Mouse (Mus musculus) embryonic facial prominence, embryonic 14.5 days (tissue): ENCODE measurements around the gene Kctd6. TPM values are rescaled to one million over a fixed set of nuclear protein-coding genes. Genes with fewer than 3 reads are reported as not detected.

Experiments used
- ATAC-seq: fragments of 200-750 bp; cut with Nextera tagmentation; 2 replicates; pipeline ENCODE4 v1.8.0; 2017; ENCODE audit warnings: low read depth, moderate number of reproducible peaks, moderate TSS enrichment
- DNase-seq: peaks from one replicate; pipeline ENCODE4 v3.0.0-alpha.2; 2015; ENCODE audit warnings: low spot score
- H3K27ac ChIP-seq: fragments of 300-500 bp; sonication (generic); replicated peaks from 2 replicates; pipeline ENCODE4 v1.5.1; 2014; ENCODE audit warnings: low read depth, mild to moderate bottlenecking, low read length, moderate library complexity
- H3K27me3 ChIP-seq: fragments of 300-500 bp; sonication (generic); replicated peaks from 2 replicates; pipeline ENCODE4 v1.6.1; 2014; ENCODE audit warnings: low read length; ENCODE audit not compliant: control insufficient read depth, insufficient read depth
- H3K36me3 ChIP-seq: fragments of 300-500 bp; sonication (generic); 2 replicates; pipeline ENCODE4 v1.6.1; 2014; ENCODE audit warnings: low read length, mixed read lengths; ENCODE audit not compliant: control insufficient read depth, insufficient read depth
- H3K4me1 ChIP-seq: fragments of 300-500 bp; sonication (generic); 2 replicates; pipeline ENCODE4 v1.6.1; 2014; ENCODE audit warnings: antibody characterized with exemption, low read length; ENCODE audit not compliant: control insufficient read depth, insufficient read depth
- H3K4me2 ChIP-seq: fragments of 300-500 bp; sonication (generic); 2 replicates; pipeline ENCODE4 v1.6.1; 2014; ENCODE audit warnings: low read depth, mild to moderate bottlenecking, low read length, moderate library complexity, mixed read lengths
- H3K4me3 ChIP-seq: fragments of 300-500 bp; sonication (generic); 2 replicates; pipeline ENCODE4 v1.5.1; 2014; ENCODE audit warnings: low read depth, mild to moderate bottlenecking, low read length
- H3K9ac ChIP-seq: fragments of 300-500 bp; sonication (generic); 2 replicates; pipeline ENCODE4 v1.6.1; 2014; ENCODE audit warnings: low read depth, mild to moderate bottlenecking, low read length, moderate library complexity, mixed read lengths
- H3K9me3 ChIP-seq: fragments of 300-500 bp; sonication (generic); 2 replicates; pipeline ENCODE4 v1.6.1; 2016; ENCODE audit warnings: low read length; ENCODE audit not compliant: control insufficient read depth
- WGBS: fragments of 180-500 bp; shearing (Covaris S2); extraction: QIAGEN DNeasy Blood & Tissue Kit; methylation state at CpG from one replicate; pipeline ENCODE4 v1.1.7; 2014; 5-methylcytosine and 5-hydroxymethylcytosine counted together
- polyA plus RNA-seq: library from polyadenylated mRNA; unstranded; fragments of >200 nt; fragmentation: Nextera tagmentation; extraction: Ambion mirVana; gene quantifications from 2 replicates; pipeline ENCODE4 v1.2.1, GENCODE M21; 2014

Kctd6 gene
- polyA plus RNA-seq, 1 experiment from 2014 or later: 12.8 TPM

DNA sequence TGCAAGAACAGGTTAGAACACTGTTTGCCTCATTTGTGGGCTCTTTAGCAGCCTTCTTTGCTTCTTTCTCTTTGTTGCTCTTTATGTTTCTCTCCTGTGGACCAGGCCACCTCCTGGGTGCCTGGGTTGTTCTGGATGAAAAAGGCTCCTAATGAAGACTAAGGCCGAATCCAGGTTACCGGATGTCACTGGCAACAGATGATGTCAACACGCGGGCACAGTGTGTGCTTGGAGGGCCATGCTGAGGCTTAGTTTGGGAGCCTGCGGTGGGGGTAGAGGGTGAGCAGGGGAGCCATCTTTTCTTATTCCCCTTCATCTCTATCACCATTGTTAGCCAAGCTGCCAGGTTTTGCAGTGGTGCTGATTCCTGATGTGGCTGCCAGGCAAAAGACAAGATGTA lies 6.4 kb upstream of the Kctd6 start:
- no peak for ATAC-seq
- Histone ChIP-seq H3K9ac (no peak overlapping the region), H3K4me1 (no peaks in the 10 kb centered on the region; the same call in 1 of the 2 replicates), H3K27ac (no peak overlapping the region), H3K36me3 (no peaks in the 10 kb centered on the region), H3K4me3 (no peak overlapping the region), H3K27me3 (no peaks in the 10 kb centered on the region), H3K4me2 (no peak overlapping the region), H3K9me3 (no peaks in the 10 kb centered on the region)
- DNase-seq: no peak
- 70% methylated on average over 5 of the region's 5 CpGs for WGBS

- no peak for ATAC-seq
- WGBS: 55% methylated on average over 3 of the region's 3 CpGs
- no peak overlapping the region for H3K4me3 ChIP-seq
- no peaks in the 10 kb centered on the region; the same call in 1 of the 2 replicates for H3K4me1 ChIP-seq
- no peak overlapping the region for H3K4me2 ChIP-seq
- no peak for DNase-seq
- no peak overlapping the region for H3K27ac ChIP-seq
- no peaks in the 10 kb centered on the region for H3K27me3 ChIP-seq
- H3K9ac ChIP-seq: no peak overlapping the region
- H3K36me3 ChIP-seq: no peaks in the 10 kb centered on the region
- H3K9me3 ChIP-seq: no peaks in the 10 kb centered on the region
Measured at GRCm38 (mm10) chr14:8208876-8209275, 5.1 kb upstream of the Kctd6 start.

GRCm38 (mm10) chr14:8209896-8210295 lies 4.0 kb upstream of the Kctd6 start:
- Histone ChIP-seq H3K36me3 (no peaks in the 10 kb centered on the region), H3K4me3 (no peak overlapping the region), H3K4me2 (no peak overlapping the region), H3K27ac (no peak overlapping the region), H3K4me1 (peaks cover 3% of the 10 kb centered on the region), H3K9me3 (no peaks in the 10 kb centered on the region), H3K9ac (no peak overlapping the region), H3K27me3 (no peaks in the 10 kb centered on the region)
- WGBS: 95% methylated on average over 2 of the region's 2 CpGs
- no peak for DNase-seq
- ATAC-seq: no peak

- ATAC-seq (no peak), DNase-seq (no peak)
- Histone ChIP-seq H3K4me2 (no peak overlapping the region), H3K9ac (no peak overlapping the region), H3K4me1 (peaks cover 14% of the 10 kb centered on the region), H3K9me3 (no peaks in the 10 kb centered on the region), H3K36me3 (no peaks in the 10 kb centered on the region), H3K4me3 (no peak overlapping the region), H3K27me3 (no peaks in the 10 kb centered on the region), H3K27ac (no peak overlapping the region)
- 76% methylated on average over 2 of the region's 2 CpGs for WGBS
Measured at GRCm38 (mm10) chr14:8212996-8213395, 944 bp upstream of the Kctd6 start.

- peak; percentile 86 for ATAC-seq
- Histone ChIP-seq H3K9ac (peak overlapping the region; percentile 82), H3K4me3 (peak overlapping the region; percentile 68), H3K4me2 (peak overlapping the region; percentile 94), H3K4me1 (peaks cover 21% of the 10 kb centered on the region), H3K27me3 (no peaks in the 10 kb centered on the region), H3K9me3 (no peaks in the 10 kb centered on the region), H3K36me3 (no peaks in the 10 kb centered on the region), H3K27ac (peak overlapping the region; percentile 93)
- 3% methylated on average over 29 of the region's 63 CpGs for WGBS
- peak; percentile 76 for DNase-seq
Measured at GRCm38 (mm10) chr14:8214299-8215207, 613 bp downstream of the Kctd6 start.

- Histone ChIP-seq H3K9me3 (no peaks in the 10 kb centered on the region), H3K4me2 (peak overlapping the region; percentile 94), H3K36me3 (no peaks in the 10 kb centered on the region), H3K9ac (0 out of 2 replicates have a peak overlapping the region, but pooled peaks have one; percentile 82), H3K27me3 (no peaks in the 10 kb centered on the region), H3K4me1 (peaks cover 21% of the 10 kb centered on the region), H3K27ac (no peak overlapping the region), H3K4me3 (peak overlapping the region; percentile 68)
- no peak for ATAC-seq
- 20% methylated on average over 21 of the region's 21 CpGs for WGBS
- no peak for DNase-seq
Measured at GRCm38 (mm10) chr14:8215208-8215778, 1.4 kb downstream of the Kctd6 start.

DNA sequence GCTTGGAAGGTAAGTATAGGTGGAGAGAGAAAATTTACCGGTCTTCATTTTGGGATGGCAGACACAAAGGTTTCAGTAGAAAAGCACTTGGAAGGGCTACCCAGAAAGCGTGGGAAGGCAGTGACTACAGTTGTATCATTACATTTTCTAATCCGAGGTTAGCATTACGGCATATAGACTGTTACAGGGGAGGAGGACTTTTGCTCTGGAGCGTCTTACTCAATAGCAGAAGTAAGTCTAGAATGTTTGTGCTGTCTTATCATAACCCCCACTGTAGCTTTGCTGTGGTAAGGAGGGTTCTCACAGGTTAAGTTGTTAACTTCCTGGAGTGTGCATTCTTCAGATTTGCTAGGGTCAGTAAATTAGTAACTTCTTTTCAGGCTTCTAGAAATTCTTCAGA lies 2.2 kb downstream of the Kctd6 start:
- DNase-seq (no peak), ATAC-seq (no peak)
- peaks cover 21% of the 10 kb centered on the region for H3K4me1 ChIP-seq
- no peaks in the 10 kb centered on the region for H3K9me3 ChIP-seq
- H3K36me3 ChIP-seq: no peaks in the 10 kb centered on the region
- 65% methylated on average over 5 of the region's 5 CpGs for WGBS
- H3K27ac ChIP-seq: no peak overlapping the region
- H3K9ac ChIP-seq: no peak overlapping the region
- peak overlapping the region; percentile 94; the same call in 1 of the 2 replicates for H3K4me2 ChIP-seq
- H3K27me3 ChIP-seq: no peaks in the 10 kb centered on the region
- H3K4me3 ChIP-seq: no peak overlapping the region

GRCm38 (mm10) chr14:8218238-8218637 lies 4.3 kb downstream of the Kctd6 start:
- Histone ChIP-seq H3K27ac (no peak overlapping the region), H3K9ac (no peak overlapping the region), H3K27me3 (no peaks in the 10 kb centered on the region), H3K36me3 (peaks cover 11% of the 10 kb centered on the region), H3K4me3 (no peak overlapping the region), H3K4me1 (peaks cover 21% of the 10 kb centered on the region), H3K9me3 (no peaks in the 10 kb centered on the region), H3K4me2 (no peak overlapping the region)
- DNase-seq (no peak), ATAC-seq (no peak)
- WGBS: 49% methylated on average over 7 of the region's 7 CpGs
